Mouse (Mus musculus) limb, embryonic 11.5 days (tissue): ENCODE results near the gene Nudt5. TPM values are rescaled to one million over a fixed set of nuclear protein-coding genes. Genes with fewer than 3 reads are reported as not detected.
A peak's percentile ranks its signal among the peaks of the same experiment; 100 is the strongest.

Source experiments
- ATAC-seq: fragments of 200-750 bp; cut with Nextera tagmentation; 2 replicates; pipeline ENCODE4 v1.8.0; 2017; ENCODE audit warnings: low read depth; ENCODE audit not compliant: insufficient number of reproducible peaks, low FRiP score, low TSS enrichment
- DNase-seq: peaks from one replicate; pipeline ENCODE4 v3.0.0-alpha.2; 2015; ENCODE audit warnings: low spot score
- H3K27ac ChIP-seq: fragments of 300-500 bp; sonication (generic); replicated peaks from 2 replicates; pipeline ENCODE4 v1.5.1; 2014; ENCODE audit warnings: low read depth, mild to moderate bottlenecking, low read length
- H3K27me3 ChIP-seq: fragments of 300-500 bp; sonication (generic); 2 replicates; pipeline ENCODE4 v1.6.1; 2014; ENCODE audit warnings: mild to moderate bottlenecking, low read length, mixed read lengths; ENCODE audit not compliant: control insufficient read depth, insufficient read depth
- H3K36me3 ChIP-seq: fragments of 300-500 bp; sonication (generic); 2 replicates; pipeline ENCODE4 v1.6.1; 2014; ENCODE audit warnings: mild to moderate bottlenecking, low read length, moderate library complexity, mixed read lengths; ENCODE audit not compliant: control insufficient read depth, insufficient read depth
- H3K4me1 ChIP-seq: fragments of 300-500 bp; sonication (generic); 2 replicates; pipeline ENCODE4 v1.6.1; 2014; ENCODE audit warnings: low read length, mixed read lengths; ENCODE audit not compliant: control insufficient read depth, insufficient read depth
- H3K4me2 ChIP-seq: fragments of 300-500 bp; sonication (generic); 2 replicates; pipeline ENCODE4 v1.6.1; 2014; ENCODE audit warnings: low read depth, mild to moderate bottlenecking, moderate library complexity; ENCODE audit not compliant: severe bottlenecking
- H3K4me3 ChIP-seq: fragments of 300-500 bp; sonication (generic); 2 replicates; pipeline ENCODE4 v1.5.1; 2014; ENCODE audit warnings: low read depth, low read length
- H3K9ac ChIP-seq: fragments of 300-500 bp; sonication (generic); 2 replicates; pipeline ENCODE4 v1.6.1; 2014; ENCODE audit warnings: mild to moderate bottlenecking, low read length
- H3K9me3 ChIP-seq: fragments of 300-500 bp; sonication (generic); 2 replicates; pipeline ENCODE4 v1.6.1; 2016; ENCODE audit warnings: low read length; ENCODE audit not compliant: control insufficient read depth
- WGBS: fragments of 180-500 bp; shearing (Covaris S2); extraction: QIAGEN DNeasy Blood & Tissue Kit; methylation state at CpG from one replicate; pipeline ENCODE4 v1.1.7; 2014; 5-methylcytosine and 5-hydroxymethylcytosine counted together
- polyA plus RNA-seq: library from polyadenylated mRNA; unstranded; fragments of >200 nt; fragmentation: Nextera tagmentation; extraction: Ambion mirVana; gene quantifications from 2 replicates; pipeline ENCODE4 v1.2.1, GENCODE M21; 2014

Nudt5 gene
- polyA plus RNA-seq, 1 experiment from 2014 or later: 105 TPM

- no peaks in the 10 kb centered on the region for H3K9me3 ChIP-seq
- no peak overlapping the region for H3K4me2 ChIP-seq
- no peak for ATAC-seq
- no peak overlapping the region for H3K9ac ChIP-seq
- H3K4me1 ChIP-seq: no peaks in the 10 kb centered on the region
- no peak for DNase-seq
- no peaks in the 10 kb centered on the region for H3K27me3 ChIP-seq
- peaks cover 10% of the 10 kb centered on the region for H3K36me3 ChIP-seq
- H3K4me3 ChIP-seq: no peak overlapping the region
- H3K27ac ChIP-seq: no peak overlapping the region
- WGBS: 83% methylated on average over 5 of the region's 5 CpGs
Measured at GRCm38 (mm10) chr2:5888865-5889264, 44.0 kb downstream of the Nudt5 start.

DNA sequence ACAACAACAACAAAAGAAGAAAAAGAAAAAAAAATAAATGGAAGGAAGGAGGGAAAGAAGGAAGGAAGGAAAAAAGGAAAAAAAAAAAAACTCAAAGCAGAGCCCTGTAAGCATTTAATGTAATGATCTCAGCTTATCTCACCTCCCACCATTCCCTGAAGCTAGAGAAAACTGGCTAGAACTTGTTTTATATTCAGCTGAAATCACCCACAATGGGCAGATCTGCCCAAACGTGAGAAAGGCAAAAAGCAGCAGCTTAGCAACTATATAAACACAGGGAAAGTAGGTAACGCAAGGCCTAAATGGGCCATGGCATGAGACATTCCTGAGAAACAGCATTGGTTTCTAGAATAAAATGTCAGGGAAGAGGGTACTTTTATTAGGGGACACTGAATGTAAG is 44.6 kb downstream of the Nudt5 start:
- ATAC-seq (no peak), DNase-seq (no peak)
- Histone ChIP-seq H3K9ac (no peak overlapping the region), H3K4me3 (no peak overlapping the region), H3K4me2 (no peak overlapping the region), H3K36me3 (peaks cover 10% of the 10 kb centered on the region), H3K27ac (no peak overlapping the region), H3K9me3 (no peaks in the 10 kb centered on the region), H3K4me1 (peaks cover 3% of the 10 kb centered on the region; the same call in 1 of the 2 replicates), H3K27me3 (no peaks in the 10 kb centered on the region)
- WGBS: 80% methylated on average over 2 of the region's 2 CpGs

- 38% methylated on average over 11 of the region's 11 CpGs for WGBS
- DNase-seq (peak; percentile 38), ATAC-seq (no peak)
- peak overlapping the region; percentile 33 for H3K4me2 ChIP-seq
- no peak overlapping the region for H3K27ac ChIP-seq
- H3K9ac ChIP-seq: no peak overlapping the region; the same call in 1 of the 2 replicates
- H3K36me3 ChIP-seq: no peaks in the 10 kb centered on the region
- no peaks in the 10 kb centered on the region for H3K27me3 ChIP-seq
- H3K9me3 ChIP-seq: no peaks in the 10 kb centered on the region
- H3K4me3 ChIP-seq: peak overlapping the region; percentile 76
- H3K4me1 ChIP-seq: peaks cover 3% of the 10 kb centered on the region; the same call in 1 of the 2 replicates
Measured at GRCm38 (mm10) chr2:5894296-5894695, 49.5 kb downstream of the Nudt5 start.

GRCm38 (mm10) chr2:5894843-5895570 is 50.2 kb downstream of the Nudt5 start, which contains the start of gene Sec61a2:
Gene Sec61a2, minus strand, starts transcription at chr2:5895432.
- Histone ChIP-seq H3K4me1 (peaks cover 3% of the 10 kb centered on the region; the same call in 1 of the 2 replicates), H3K9ac (peak within 1 kb of the TSS; percentile 84), H3K4me3 (peak within 1 kb of the TSS; percentile 76), H3K27me3 (no peaks in the 10 kb centered on the region), H3K4me2 (peak within 1 kb of the TSS; percentile 33), H3K36me3 (no peaks in the 10 kb centered on the region), H3K27ac (peak within 1 kb of the TSS; percentile 57; the same call in 1 of the 2 replicates), H3K9me3 (no peaks in the 10 kb centered on the region)
- ATAC-seq (peak; percentile 100), DNase-seq (peak; percentile 99)
- WGBS: under 1% methylated on average over 62 of the region's 62 CpGs

DNA sequence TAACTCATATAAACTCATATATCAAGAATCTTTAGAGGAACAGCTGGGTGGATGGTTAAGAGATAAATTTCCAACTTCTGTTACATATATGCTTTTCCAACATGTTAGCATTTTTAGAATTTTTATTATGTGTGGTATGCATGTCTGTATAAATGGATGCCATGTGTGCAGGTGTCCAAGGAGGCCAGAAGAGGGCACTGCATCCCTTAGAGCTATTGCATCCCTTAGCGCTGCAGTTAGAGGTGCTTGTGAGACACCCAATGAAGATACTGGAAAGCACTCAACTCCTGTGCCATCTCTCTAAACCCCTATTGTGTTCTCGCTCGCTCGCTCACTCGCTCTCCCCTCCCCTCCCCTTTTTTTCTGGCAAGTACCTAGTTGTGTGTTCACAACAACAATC is 55.3 kb downstream of the Nudt5 start:
- Histone ChIP-seq H3K36me3 (no peaks in the 10 kb centered on the region; the same call in 1 of the 2 replicates), H3K4me3 (no peak overlapping the region), H3K4me2 (no peak overlapping the region), H3K27me3 (no peaks in the 10 kb centered on the region), H3K9me3 (no peaks in the 10 kb centered on the region), H3K27ac (no peak overlapping the region), H3K9ac (no peak overlapping the region), H3K4me1 (no peaks in the 10 kb centered on the region)
- 66% methylated on average over 5 of the region's 5 CpGs for WGBS
- DNase-seq (no peak), ATAC-seq (no peak)

- Histone ChIP-seq H3K27ac (no peak overlapping the region), H3K36me3 (no peaks in the 10 kb centered on the region; the same call in 1 of the 2 replicates), H3K27me3 (no peaks in the 10 kb centered on the region), H3K9ac (no peak overlapping the region), H3K4me2 (no peak overlapping the region), H3K4me1 (no peaks in the 10 kb centered on the region), H3K4me3 (no peak overlapping the region), H3K9me3 (no peaks in the 10 kb centered on the region)
- WGBS: 71% methylated on average over 5 of the region's 5 CpGs
- DNase-seq: no peak
- no peak for ATAC-seq
Measured at GRCm38 (mm10) chr2:5906092-5906491, 61.3 kb downstream of the Nudt5 start.

- Histone ChIP-seq H3K4me3 (no peak overlapping the region), H3K27ac (no peak overlapping the region), H3K9ac (no peak overlapping the region), H3K36me3 (no peaks in the 10 kb centered on the region; the same call in 1 of the 2 replicates), H3K4me2 (no peak overlapping the region), H3K9me3 (no peaks in the 10 kb centered on the region), H3K27me3 (no peaks in the 10 kb centered on the region), H3K4me1 (no peaks in the 10 kb centered on the region)
- WGBS: 56% methylated on average over 3 of the region's 3 CpGs
- ATAC-seq: no peak
- DNase-seq: peak; percentile 71
Measured at GRCm38 (mm10) chr2:5906625-5907024, 61.8 kb downstream of the Nudt5 start.

DNA sequence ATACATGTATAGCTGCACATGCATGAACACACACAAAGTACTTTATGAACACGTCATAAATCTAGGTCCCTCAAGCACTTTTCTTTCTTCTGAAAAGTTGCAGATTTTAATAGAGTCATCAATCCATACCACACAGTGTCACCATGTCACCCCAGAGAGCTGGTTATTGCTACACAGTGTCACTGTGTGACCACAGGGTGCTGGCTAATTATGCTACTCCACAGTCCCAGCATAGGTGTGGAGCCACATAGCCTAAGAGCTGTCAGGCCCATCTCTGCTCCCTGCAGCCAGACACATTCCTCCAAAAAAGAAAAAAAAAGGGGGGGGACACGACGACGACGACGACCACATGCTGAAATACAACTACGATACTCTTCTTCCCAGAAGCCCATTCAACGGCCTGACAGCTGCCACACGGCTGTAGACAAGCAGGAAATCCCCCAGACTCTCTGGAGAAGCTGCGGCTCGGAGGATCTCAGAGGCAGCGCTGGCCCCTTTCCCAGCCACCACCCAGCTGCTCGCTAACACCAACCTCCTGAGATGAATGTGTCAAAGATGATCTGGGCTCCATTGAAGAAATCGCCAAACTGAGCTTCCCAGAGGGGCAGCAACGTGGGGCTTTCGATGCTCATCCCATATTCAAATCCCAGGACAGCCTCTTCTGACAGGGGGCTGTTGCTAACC is 66.6 kb downstream of the Nudt5 start:
- ATAC-seq (no peak), DNase-seq (no peak)
- H3K4me1 ChIP-seq: no peaks in the 10 kb centered on the region
- no peak overlapping the region for H3K4me3 ChIP-seq
- no peak overlapping the region for H3K9ac ChIP-seq
- no peaks in the 10 kb centered on the region for H3K27me3 ChIP-seq
- 85% methylated on average over 16 of the region's 16 CpGs for WGBS
- H3K9me3 ChIP-seq: no peaks in the 10 kb centered on the region
- H3K36me3 ChIP-seq: no peaks in the 10 kb centered on the region
- H3K27ac ChIP-seq: no peak overlapping the region
- no peak overlapping the region for H3K4me2 ChIP-seq
